Comparison of ENCODE assay signal across 8 mouse cellular contexts in the genomic region with DNA sequence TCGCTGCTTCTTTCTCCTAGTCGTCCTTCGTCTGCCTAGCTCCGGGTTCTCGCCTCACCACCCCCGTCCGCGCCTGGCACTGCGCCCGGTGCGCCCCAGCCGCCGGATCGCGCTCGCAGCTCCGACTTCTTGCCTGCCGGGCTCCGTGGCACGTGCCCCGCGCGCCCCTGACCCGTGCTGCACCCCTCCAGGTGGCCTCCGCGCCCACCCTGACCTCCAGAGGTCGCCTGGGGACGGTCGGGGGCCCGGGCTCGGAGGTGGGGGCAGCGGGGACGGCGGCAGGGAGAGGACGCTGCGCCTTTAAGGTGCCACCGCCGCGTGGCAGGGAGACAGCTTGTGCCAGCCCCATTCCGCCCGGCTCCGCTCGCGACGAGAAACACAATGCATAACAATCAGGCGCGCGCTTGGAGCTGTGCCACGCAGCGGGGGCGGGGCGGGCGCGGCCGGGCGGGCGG. TPM values are rescaled to one million over a fixed set of nuclear protein-coding genes. Genes with fewer than 3 reads are reported as not detected.
DNase-seq lines count a peak whose midpoint lies in the region; ATAC-seq and TF ChIP-seq lines count a peak whose summit lies in the region.

No protein-coding gene starts in this region.

- TF ChIP-seq POLR2A in cerebellum, adult 2 months (IDR thresholded peaks at IDR 0.05; ENCODE audit: borderline replicate concordance, insufficient read depth, low read length) = 0 out of 2 replicates have a peak, but pooled peaks have one; percentile 13

- DNase-seq in lung, embryonic 14.5 days = peak; percentile 30
- DNase-seq in lung, adult 18-20 months = no peak
- peak; percentile 87 to 93 for DNase-seq in cerebellum, adult 2 months
- DNase-seq in frontal cortex, postnatal 36 days (ENCODE audit: low spot score in 2 of 2) = peak; percentile 87 to 90
- DNase-seq in kidney, postnatal 10 days = peak; percentile 72
- DNase-seq in right cerebral cortex, postnatal 36 days (ENCODE audit: low spot score in 2 of 2) = peak; percentile 74 to 77
- no peak for DNase-seq in embryo, embryonic 9.5 days (ENCODE audit: extremely low spot score)

- WGBS in lung, embryonic 14.5 days = under 1% methylated on average over 54 of the region's 57 CpGs
- under 1% methylated on average over 57 of the region's 57 CpGs for WGBS in cerebellum, adult 2 months
- under 1% methylated on average over 54 of the region's 57 CpGs for WGBS in lung, embryonic 16.5 days

- no peak for TF ChIP-seq CTCF in lung, embryonic 14.5 days (IDR thresholded peaks at IDR 0.05; ENCODE audit: low read depth)
- TF ChIP-seq CTCF in cerebellum, adult 2 months (IDR thresholded peaks at IDR 0.05; ENCODE audit: borderline replicate concordance, insufficient read depth, low read depth, low read length) = no peak

- H3K9me3 ChIP-seq in lung, embryonic 14.5 days (ENCODE audit: low read depth, low read length) = no peaks in the 10 kb centered on the region
- H3K9me3 ChIP-seq in lung, embryonic 16.5 days (ENCODE audit: control insufficient read depth, low read length) = no peaks in the 10 kb centered on the region

- no peaks in the 10 kb centered on the region for H3K36me3 ChIP-seq in lung, embryonic 14.5 days (ENCODE audit: insufficient read depth)
- no peaks in the 10 kb centered on the region for H3K36me3 ChIP-seq in lung, embryonic 16.5 days (ENCODE audit: control insufficient read depth, insufficient read depth, low read length)

- no peak overlapping the region for H3K27ac ChIP-seq in lung, embryonic 14.5 days (ENCODE audit: low read depth)
- H3K27ac ChIP-seq in cerebellum, adult 2 months (ENCODE audit: insufficient read depth, low read length) = peak overlapping the region; percentile 72
- no peak overlapping the region for H3K27ac ChIP-seq in lung, embryonic 16.5 days (ENCODE audit: low read length)

- no peak for ATAC-seq in lung, embryonic 14.5 days (ENCODE audit: insufficient read depth)
- no peak for ATAC-seq in lung, embryonic 16.5 days (ENCODE audit: low read depth)

- H3K27me3 ChIP-seq in lung, embryonic 14.5 days (ENCODE audit: insufficient read depth, low read length) = peaks cover 87% of the 10 kb centered on the region
- H3K27me3 ChIP-seq in cerebellum, adult 2 months (ENCODE audit: control insufficient read depth, insufficient read depth, low read length) = no peaks in the 10 kb centered on the region
- H3K27me3 ChIP-seq in lung, embryonic 16.5 days (ENCODE audit: control insufficient read depth, insufficient read depth, low read depth, low read length) = peaks cover 86% of the 10 kb centered on the region

- peak overlapping the region; percentile 52 for H3K4me3 ChIP-seq in lung, embryonic 14.5 days (ENCODE audit: low read depth, low read length)
- H3K4me3 ChIP-seq in cerebellum, adult 2 months (replicated peaks; ENCODE audit: insufficient read depth, low read depth, low read length) = peak overlapping the region; percentile 58
- H3K4me3 ChIP-seq in lung, embryonic 16.5 days (ENCODE audit: low read length) = peak overlapping the region; percentile 62

- peak overlapping the region; percentile 48 for H3K9ac ChIP-seq in lung, embryonic 14.5 days
- peak overlapping the region; percentile 69 for H3K9ac ChIP-seq in lung, embryonic 16.5 days (ENCODE audit: low read length)

- 0 out of 2 replicates have a peak, but pooled peaks cover 4% of the 10 kb centered on the region for H3K4me1 ChIP-seq in lung, embryonic 14.5 days (ENCODE audit: insufficient read depth)
- H3K4me1 ChIP-seq in cerebellum, adult 2 months (ENCODE audit: control insufficient read depth, insufficient read depth, low read length) = peaks cover 23% of the 10 kb centered on the region
- H3K4me1 ChIP-seq in lung, embryonic 16.5 days (replicated peaks; ENCODE audit: control insufficient read depth, insufficient read depth, low read length) = peaks cover 19% of the 10 kb centered on the region

- peak overlapping the region; percentile 98 for H3K4me2 ChIP-seq in lung, embryonic 14.5 days
- peak overlapping the region; percentile 100 for H3K4me2 ChIP-seq in lung, embryonic 16.5 days (ENCODE audit: low read depth, low read length)

RNA-seq across cellular contexts. Expression of gene Neurod2, which starts 9.1 kb away (rescaled TPM):
- not detected in 2 replicates for polyA plus RNA-seq in lung, embryonic 14.5 days (2014; fragmentation: Nextera tagmentation; extraction: Ambion mirVana)
- polyA plus RNA-seq in cerebellum, adult 2 months (2012; rRNA removed) = 57.4 and 68.4 TPM in 2 replicates
- 0.06 TPM in 1 of 2 replicates, not detected in the other for polyA plus RNA-seq in lung, embryonic 16.5 days (2015; fragmentation: Nextera tagmentation; extraction: Ambion mirVana)

RNA-seq across cellular contexts. Expression of gene Ppp1r1b, which starts 9.7 kb away (rescaled TPM):
- polyA plus RNA-seq in lung, embryonic 14.5 days (2014; fragmentation: Nextera tagmentation; extraction: Ambion mirVana) = 0.53 and 1.3 TPM in 2 replicates
- polyA plus RNA-seq in cerebellum, adult 2 months (2012; rRNA removed) = 150 and 173 TPM in 2 replicates
- 5.6 and 6.1 TPM in 2 replicates for polyA plus RNA-seq in lung, embryonic 16.5 days (2015; fragmentation: Nextera tagmentation; extraction: Ambion mirVana)

RNA-seq across cellular contexts. Expression of gene Stard3, which starts 19.6 kb away (rescaled TPM):
- 38.2 and 42.7 TPM in 2 replicates for polyA plus RNA-seq in lung, embryonic 14.5 days (2014; fragmentation: Nextera tagmentation; extraction: Ambion mirVana)
- polyA plus RNA-seq in cerebellum, adult 2 months (2012; rRNA removed) = 53.5 and 56.1 TPM in 2 replicates
- polyA plus RNA-seq in lung, embryonic 16.5 days (2015; fragmentation: Nextera tagmentation; extraction: Ambion mirVana) = 55.9 and 61.3 TPM in 2 replicates

RNA-seq across cellular contexts. Expression of gene Tcap, which starts 45.1 kb away (rescaled TPM):
- polyA plus RNA-seq in lung, embryonic 14.5 days (2014; fragmentation: Nextera tagmentation; extraction: Ambion mirVana) = 3.8 TPM in 1 of 2 replicates, not detected in the other
- polyA plus RNA-seq in cerebellum, adult 2 months (2012; rRNA removed) = 0.95 and 1.3 TPM in 2 replicates
- 6.7 and 8.0 TPM in 2 replicates for polyA plus RNA-seq in lung, embryonic 16.5 days (2015; fragmentation: Nextera tagmentation; extraction: Ambion mirVana)

RNA-seq across cellular contexts. Expression of gene Pnmt, which starts 47.7 kb away (rescaled TPM):
- polyA plus RNA-seq in lung, embryonic 14.5 days (2014; fragmentation: Nextera tagmentation; extraction: Ambion mirVana) = not detected in 2 replicates
- polyA plus RNA-seq in cerebellum, adult 2 months (2012; rRNA removed) = 0.26 and 0.40 TPM in 2 replicates
- polyA plus RNA-seq in lung, embryonic 16.5 days (2015; fragmentation: Nextera tagmentation; extraction: Ambion mirVana) = 0.13 TPM in 1 of 2 replicates, not detected in the other

Comparison
In these comparisons a context has a peak if more than half of its experiments do, and no peak if none do; other contexts are left out.
1. DNase-seq: peak in lung, embryonic 14.5 days (single experiment), cerebellum, adult 2 months (2 of 2), frontal cortex, postnatal 36 days (2 of 2), kidney, postnatal 10 days (single experiment) and right cerebral cortex, postnatal 36 days (2 of 2); none in lung, adult 18-20 months (0 of 2) and embryo, embryonic 9.5 days (single experiment).
2. RNA of gene Neurod2, which starts 9.1 kb away (polyA plus RNA-seq): 57.4 to 68.4 TPM in cerebellum, adult 2 months; not detected in lung, embryonic 14.5 days and 0.06 TPM in lung, embryonic 16.5 days; every median in the first group is over 10 times any median in the second.
3. RNA of gene Ppp1r1b, which starts 9.7 kb away (polyA plus RNA-seq): 150 to 173 TPM in cerebellum, adult 2 months; 5.6 to 6.1 TPM in lung, embryonic 16.5 days and 0.53 to 1.3 TPM in lung, embryonic 14.5 days; every median in the first group is over 10 times any median in the second.
4. Peak in every context shown above with its lines, with median percentiles within 50 percentile points of each other: H3K4me3 ChIP-seq.